13 mouse cellular contexts compared by ENCODE assay signal in the genomic region with DNA sequence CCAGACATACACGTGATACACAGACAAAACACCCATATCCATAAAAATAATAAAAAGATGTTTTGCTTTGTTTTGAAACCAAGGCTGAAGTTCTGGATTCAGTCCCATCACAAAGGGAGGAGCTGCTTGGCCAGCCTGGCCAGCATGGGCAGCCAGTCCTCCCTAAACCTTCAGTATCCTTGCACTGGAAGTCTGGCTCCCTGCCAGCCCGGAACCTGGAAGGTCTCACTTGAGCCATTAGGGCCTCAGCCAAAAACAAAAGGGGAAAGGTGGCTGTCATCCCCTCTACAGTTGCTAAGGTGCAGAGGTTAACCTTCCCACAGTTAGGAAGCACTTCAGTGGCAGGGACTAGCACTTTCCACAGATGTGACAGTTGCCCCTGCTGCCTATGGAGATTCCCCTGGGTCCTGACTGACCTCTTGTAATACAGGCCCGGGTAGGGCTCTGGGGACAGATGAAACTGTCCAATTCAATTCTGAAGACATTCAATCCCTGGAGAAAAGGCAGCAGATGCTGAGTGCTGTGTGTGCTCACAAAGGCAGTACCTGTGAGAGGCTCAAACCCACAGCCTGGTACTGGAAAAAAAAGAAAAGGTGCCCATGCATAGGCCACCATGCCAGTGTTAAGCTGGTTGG.
A peak's percentile ranks its signal among the peaks of the same experiment; 100 is the strongest.
DNase-seq lines count a peak whose midpoint lies in the region; ATAC-seq lines count a peak whose summit lies in the region.
"Had no signal": no experiment of that assay in that cellular context is flagged by ENCODE, and none has a peak within 500 bp of the region (broad histone marks: within the 10 kb centered on the region; RNA-seq: fewer than 3 reads in every experiment).

No protein-coding gene starts in this region.

- no peaks in the 10 kb centered on the region for H3K36me3 ChIP-seq in hindbrain, embryonic 10.5 days
- no peaks in the 10 kb centered on the region for H3K36me3 ChIP-seq in hindbrain, embryonic 14.5 days (replicated peaks; ENCODE audit: control insufficient read depth, insufficient read depth)
- H3K36me3 ChIP-seq in liver, embryonic 12.5 days = no peaks in the 10 kb centered on the region

- WGBS in hindbrain, embryonic 10.5 days = 76% methylated on average over 3 of the region's 3 CpGs
- WGBS in hindbrain, embryonic 14.5 days = 67% methylated on average over 3 of the region's 3 CpGs
- 74% methylated on average over 3 of the region's 3 CpGs for WGBS in liver, embryonic 12.5 days (ENCODE audit: insufficient replicate concordance)

- no peak overlapping the region for H3K4me3 ChIP-seq in hindbrain, embryonic 10.5 days
- H3K4me3 ChIP-seq in hindbrain, embryonic 14.5 days (replicated peaks; ENCODE audit: low read length) = no peak overlapping the region
- H3K4me3 ChIP-seq in liver, embryonic 12.5 days = no peak overlapping the region

- no peaks in the 10 kb centered on the region for H3K9me3 ChIP-seq in hindbrain, embryonic 10.5 days
- no peaks in the 10 kb centered on the region for H3K9me3 ChIP-seq in hindbrain, embryonic 14.5 days (ENCODE audit: control insufficient read depth, low read length)
- no peaks in the 10 kb centered on the region for H3K9me3 ChIP-seq in liver, embryonic 12.5 days (replicated peaks)

- peaks cover 79% of the 10 kb centered on the region for H3K4me1 ChIP-seq in hindbrain, embryonic 10.5 days (replicated peaks)
- no peaks in the 10 kb centered on the region; the same call in 1 of the 2 replicates for H3K4me1 ChIP-seq in hindbrain, embryonic 14.5 days (replicated peaks; ENCODE audit: control insufficient read depth, insufficient read depth, low read length)
- H3K4me1 ChIP-seq in liver, embryonic 12.5 days = peaks cover 24% of the 10 kb centered on the region

- no peak overlapping the region for H3K4me2 ChIP-seq in hindbrain, embryonic 14.5 days (replicated peaks)
- H3K4me2 ChIP-seq in liver, embryonic 12.5 days = no peak overlapping the region

- no peak for DNase-seq in hindbrain, embryonic 10.5 days (ENCODE audit: low spot score)
- DNase-seq in hindbrain, embryonic 14.5 days (ENCODE audit: low spot score) = no peak
- peak; percentile 30 for DNase-seq in NIH3T3 (ENCODE audit: low read depth)
- peak; percentile 73 for DNase-seq in adrenal gland, postnatal 14 days
- DNase-seq in kidney, postnatal 10 days = peak; percentile 59
- no peak for DNase-seq in thymus, postnatal 14 days
- DNase-seq in spleen, postnatal 14 days (ENCODE audit: low spot score in 2 of 2) = no peak
- DNase-seq: right cerebral cortex, adult 18-20 months; thymus, adult 18-20 months had no signal

- H3K27me3 ChIP-seq in hindbrain, embryonic 10.5 days (ENCODE audit: insufficient read depth, poor library complexity, severe bottlenecking) = no peaks in the 10 kb centered on the region
- no peaks in the 10 kb centered on the region for H3K27me3 ChIP-seq in hindbrain, embryonic 14.5 days (ENCODE audit: control insufficient read depth, insufficient read depth, low read length)
- no peaks in the 10 kb centered on the region for H3K27me3 ChIP-seq in liver, embryonic 12.5 days (replicated peaks)

- no peak overlapping the region for H3K9ac ChIP-seq in hindbrain, embryonic 14.5 days
- H3K9ac ChIP-seq in liver, embryonic 12.5 days = no peak overlapping the region
- H3K9ac ChIP-seq: liver, embryonic 14.5 days had no signal

- no peak for ATAC-seq in hindbrain, embryonic 14.5 days (ENCODE audit: low FRiP score)
- no peak for ATAC-seq in liver, embryonic 12.5 days
- ATAC-seq: hindbrain, embryonic 16.5 days; midbrain, embryonic 16.5 days had no signal

- peak overlapping the region; percentile 67 for H3K27ac ChIP-seq in hindbrain, embryonic 10.5 days
- H3K27ac ChIP-seq in hindbrain, embryonic 14.5 days = no peak overlapping the region
- H3K27ac ChIP-seq in liver, embryonic 12.5 days = no peak overlapping the region
- H3K27ac ChIP-seq: liver, embryonic 14.5 days had no signal

Comparison
In these comparisons a context has a peak if more than half of its experiments do, and no peak if none do; other contexts are left out.
1. DNase-seq: peak in NIH3T3 (single experiment), adrenal gland, postnatal 14 days (single experiment) and kidney, postnatal 10 days (single experiment); none in hindbrain, embryonic 10.5 days (single experiment), hindbrain, embryonic 14.5 days (single experiment), thymus, postnatal 14 days (single experiment) and spleen, postnatal 14 days (0 of 2).